Mouse (Mus musculus) kidney, postnatal 0 days (tissue): Measurements from ENCODE around the gene Gpha2. TPM values are rescaled to one million over a fixed set of nuclear protein-coding genes. Genes with fewer than 3 reads are reported as not detected.

Source experiments
- ATAC-seq: fragments of 200-750 bp; cut with Nextera tagmentation; replicated peaks from 2 replicates; pipeline ENCODE4 v1.8.0; 2017; ENCODE audit warnings: low read depth, moderate number of reproducible peaks, moderate TSS enrichment, moderate library complexity; ENCODE audit not compliant: low FRiP score
- DNase-seq: peaks from one replicate; pipeline ENCODE4 v3.0.0-alpha.2; 2016; ENCODE audit warnings: low spot score
- H3K27ac ChIP-seq: fragments of 300-500 bp; sonication (generic); 2 replicates; pipeline ENCODE4 v1.5.1; 2014; ENCODE audit warnings: mild to moderate bottlenecking
- H3K27me3 ChIP-seq: fragments of 300-500 bp; sonication (generic); 2 replicates; pipeline ENCODE4 v1.6.1; 2014; ENCODE audit warnings: low read length, mixed read lengths; ENCODE audit not compliant: insufficient read depth
- H3K36me3 ChIP-seq: fragments of 300-500 bp; sonication (generic); 2 replicates; pipeline ENCODE4 v1.6.1; 2014; ENCODE audit warnings: low read length, mixed read lengths; ENCODE audit not compliant: insufficient read depth
- H3K4me1 ChIP-seq: fragments of 300-500 bp; sonication (generic); replicated peaks from 2 replicates; pipeline ENCODE4 v1.6.1; 2014; ENCODE audit warnings: antibody characterized with exemption, low read length, mixed read lengths; ENCODE audit not compliant: insufficient read depth
- H3K4me2 ChIP-seq: fragments of 300-500 bp; sonication (generic); 2 replicates; pipeline ENCODE4 v1.6.1; 2014; ENCODE audit warnings: mild to moderate bottlenecking, low read length, moderate library complexity, mixed read lengths
- H3K4me3 ChIP-seq: fragments of 300-500 bp; sonication (generic); replicated peaks from 2 replicates; pipeline ENCODE4 v1.5.1; 2014; ENCODE audit warnings: low read depth, low read length
- H3K9ac ChIP-seq: fragments of 300-500 bp; sonication (generic); 2 replicates; pipeline ENCODE4 v1.6.1; 2014; ENCODE audit warnings: low read depth, low read length
- H3K9me3 ChIP-seq: fragments of 300-500 bp; sonication (generic); replicated peaks from 2 replicates; pipeline ENCODE4 v1.6.1; 2016; ENCODE audit warnings: low read length, inconsistent platforms, mixed read lengths
- CTCF ChIP-seq: IDR thresholded peaks from 2 replicates; pipeline ENCODE4 v1.5.1; 2016; ENCODE audit warnings: antibody characterized with exemption, low read depth, mild to moderate bottlenecking, moderate library complexity
- WGBS: fragments of 180-500 bp; shearing (Covaris S2); extraction: QIAGEN DNeasy Blood & Tissue Kit; methylation state at CpG from one replicate; pipeline ENCODE4 v1.1.7; 2014; 5-methylcytosine and 5-hydroxymethylcytosine counted together
- polyA plus RNA-seq: library from polyadenylated mRNA; unstranded; fragments of >200 nt; fragmentation: Nextera tagmentation; extraction: Ambion mirVana; gene quantifications from 2 replicates; pipeline ENCODE4 v1.2.1, GENCODE M21; 2015

The Gpha2 gene
- polyA plus RNA-seq, 1 experiment from 2014 or later = 2.1 TPM

- Histone ChIP-seq H3K27me3 (no peaks in the 10 kb centered on the region), H3K27ac (no peak overlapping the region), H3K9ac (no peak overlapping the region), H3K36me3 (peaks cover 50% of the 10 kb centered on the region), H3K4me1 (peaks cover 3% of the 10 kb centered on the region; the same call in 1 of the 2 replicates), H3K9me3 (no peaks in the 10 kb centered on the region), H3K4me2 (no peak overlapping the region), H3K4me3 (no peak overlapping the region)
- no peak for TF ChIP-seq CTCF
- DNase-seq (no peak), ATAC-seq (no peak)
- 92% methylated on average over 29 of the region's 29 CpGs for WGBS
Measured at GRCm38 (mm10) chr19:6247526-6248300, 21.5 kb downstream of the Gpha2 start.

DNA sequence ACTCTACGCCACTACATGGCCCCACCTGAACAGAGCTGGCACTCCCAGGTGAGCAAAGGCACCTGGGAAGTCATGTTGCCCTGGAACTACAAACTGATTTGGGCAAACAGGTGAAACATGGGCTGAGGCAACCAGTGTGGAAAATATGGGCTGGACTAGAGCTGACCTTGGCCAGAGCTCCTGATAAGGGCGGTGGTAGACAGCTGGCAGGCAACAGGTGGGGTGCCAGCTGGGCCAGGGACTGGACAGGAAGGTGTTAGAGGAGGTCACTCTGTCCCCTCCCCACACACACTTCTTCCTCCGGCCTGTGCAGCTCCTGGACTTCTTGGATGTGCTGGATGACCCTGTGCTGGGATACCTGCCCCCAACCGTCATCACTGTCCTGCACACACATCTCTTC is 26.8 kb downstream of the Gpha2 start:
- no peak for TF ChIP-seq CTCF
- Histone ChIP-seq H3K4me2 (no peak overlapping the region), H3K27me3 (no peaks in the 10 kb centered on the region), H3K36me3 (peaks cover 82% of the 10 kb centered on the region), H3K9ac (no peak overlapping the region), H3K4me3 (no peak overlapping the region), H3K27ac (no peak overlapping the region), H3K4me1 (no peaks in the 10 kb centered on the region), H3K9me3 (no peaks in the 10 kb centered on the region)
- ATAC-seq (no peak), DNase-seq (no peak)
- 88% methylated on average over 4 of the region's 4 CpGs for WGBS

DNA sequence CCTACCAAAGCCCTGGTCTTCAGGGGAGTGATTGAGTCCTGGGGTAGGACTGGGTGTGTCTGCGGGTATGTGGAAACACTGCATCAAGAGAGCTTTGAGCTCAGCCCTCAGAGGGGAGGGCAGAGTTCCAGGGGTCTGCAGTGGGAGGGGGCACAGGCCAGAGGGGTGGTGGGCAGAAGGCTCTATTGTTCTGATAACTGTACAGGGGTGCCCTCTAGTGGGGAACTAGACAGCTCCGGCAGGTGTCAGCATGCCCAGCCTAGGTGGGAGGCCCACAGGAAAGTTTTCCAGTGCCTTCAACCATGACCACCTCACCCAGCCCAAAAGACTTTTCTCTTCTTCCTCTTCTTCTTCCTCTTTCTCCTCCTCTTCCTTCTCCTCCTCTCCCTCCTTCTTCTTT is 34.2 kb downstream of the Gpha2 start:
- no peak overlapping the region for H3K4me3 ChIP-seq
- ATAC-seq (no peak), DNase-seq (peak; percentile 54)
- H3K27me3 ChIP-seq = no peaks in the 10 kb centered on the region
- H3K9ac ChIP-seq = no peak overlapping the region
- H3K4me2 ChIP-seq = no peak overlapping the region
- WGBS = 71% methylated on average over 2 of the region's 2 CpGs
- H3K36me3 ChIP-seq = peaks cover 46% of the 10 kb centered on the region
- no peaks in the 10 kb centered on the region for H3K9me3 ChIP-seq
- no peaks in the 10 kb centered on the region; the same call in 1 of the 2 replicates for H3K4me1 ChIP-seq
- peak; percentile 55 for TF ChIP-seq CTCF
- H3K27ac ChIP-seq = no peak overlapping the region

GRCm38 (mm10) chr19:6260946-6261345 is 34.8 kb downstream of the Gpha2 start:
- peak; percentile 47; the same call in 1 of the 2 replicates for TF ChIP-seq CTCF
- DNase-seq (no peak), ATAC-seq (no peak)
- WGBS = 93% methylated on average over 4 of the region's 4 CpGs
- no peak overlapping the region for H3K4me2 ChIP-seq
- no peak overlapping the region for H3K27ac ChIP-seq
- H3K9me3 ChIP-seq = no peaks in the 10 kb centered on the region
- no peaks in the 10 kb centered on the region for H3K27me3 ChIP-seq
- no peak overlapping the region for H3K9ac ChIP-seq
- H3K4me1 ChIP-seq = no peaks in the 10 kb centered on the region; the same call in 1 of the 2 replicates
- H3K36me3 ChIP-seq = peaks cover 41% of the 10 kb centered on the region
- no peak overlapping the region for H3K4me3 ChIP-seq

DNA sequence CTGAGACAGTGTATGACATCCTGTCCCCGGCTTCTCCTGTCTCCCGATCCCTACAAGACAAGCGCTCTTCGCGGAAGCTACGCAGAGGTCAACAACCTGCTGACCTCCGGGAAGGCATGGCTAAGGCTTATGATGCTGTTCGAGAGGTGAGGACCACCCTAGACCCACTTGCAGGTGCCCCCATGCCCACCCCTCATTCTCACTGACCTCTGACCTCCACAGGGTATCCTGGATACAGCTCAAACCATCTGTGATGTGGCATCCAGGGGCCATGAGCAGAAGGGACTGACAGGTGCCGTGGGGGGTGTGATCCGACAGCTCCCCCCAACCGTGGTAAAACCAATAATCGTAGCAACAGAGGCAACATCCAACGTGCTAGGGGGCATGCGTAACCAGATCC is 35.2 kb downstream of the Gpha2 start:
- ATAC-seq (peak; percentile 9; the same call in 1 of the 2 replicates), DNase-seq (no peak)
- Histone ChIP-seq H3K9ac (no peak overlapping the region), H3K27ac (no peak overlapping the region), H3K9me3 (no peaks in the 10 kb centered on the region), H3K4me1 (no peaks in the 10 kb centered on the region; the same call in 1 of the 2 replicates), H3K4me2 (no peak overlapping the region), H3K27me3 (no peaks in the 10 kb centered on the region), H3K36me3 (peaks cover 37% of the 10 kb centered on the region), H3K4me3 (no peak overlapping the region)
- no peak for TF ChIP-seq CTCF
- 89% methylated on average over 14 of the region's 14 CpGs for WGBS

DNA sequence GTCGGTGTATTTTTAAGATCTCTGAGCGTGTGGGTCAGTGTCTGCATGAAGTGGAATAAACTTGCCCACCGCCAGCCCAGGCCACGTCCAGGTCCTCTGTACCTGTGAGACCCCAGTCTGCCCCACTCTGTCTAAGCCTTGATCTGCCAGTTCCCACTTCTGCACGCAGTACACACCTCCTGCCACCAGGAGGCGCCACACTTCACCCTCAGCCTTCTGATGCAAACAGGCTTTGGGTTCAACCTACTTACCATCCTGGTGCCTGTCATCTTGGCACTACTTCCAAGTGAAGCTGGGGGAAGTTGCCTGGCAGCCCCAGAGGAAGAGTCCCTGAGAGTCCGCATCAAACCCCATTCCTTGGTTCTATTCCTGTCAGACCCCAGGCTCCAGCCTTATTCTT is 36.0 kb downstream of the Gpha2 start:
- H3K4me1 ChIP-seq = no peaks in the 10 kb centered on the region; the same call in 1 of the 2 replicates
- H3K36me3 ChIP-seq = peaks cover 29% of the 10 kb centered on the region
- H3K9ac ChIP-seq = no peak overlapping the region
- TF ChIP-seq CTCF = peak; percentile 88
- no peaks in the 10 kb centered on the region for H3K27me3 ChIP-seq
- WGBS = 61% methylated on average over 7 of the region's 7 CpGs
- ATAC-seq (no peak), DNase-seq (peak; percentile 68)
- H3K4me3 ChIP-seq = no peak overlapping the region
- no peaks in the 10 kb centered on the region for H3K9me3 ChIP-seq
- peak overlapping the region; percentile 48; the same call in 1 of the 2 replicates for H3K27ac ChIP-seq
- H3K4me2 ChIP-seq = no peak overlapping the region
